Mouse (Mus musculus) gastrocnemius, adult 18-20 months (tissue): ENCODE data around the gene Gm28047. TPM values are rescaled to one million over a fixed set of nuclear protein-coding genes. Genes with fewer than 3 reads are reported as not detected.
"Not testable (repeated sequence)": the region's sequence is repeated elsewhere in the genome, so short reads cannot be mapped to it uniquely, and the experiment has no call there.

Experiments
- DNase-seq: peaks from one replicate; pipeline ENCODE4 v3.0.0; 2021; ENCODE audit warnings: low spot score
- long read RNA-seq, 2 experiments: library from polyadenylated mRNA; stranded (forward); transcript quantifications; one replicate each; pipeline ENCODE4 v2.0.0; 2021
- total RNA-seq, 2 experiments: library from RNA; stranded (reverse); gene quantifications; 2 replicates each; pipeline ENCODE4 v1.2.3; 2021

Gene Gm28047
- total RNA-seq = under 1 TPM in 1 of 2 experiments, not detected in 1; 0.57 TPM
- long read RNA-seq, experiment 1, partial matches to known transcripts = 0 of 2 reads
- long read RNA-seq, experiment 1, other reads (novel, unspliced or antisense) = 2 of 2 reads
- long read RNA-seq, experiment 2, partial matches to known transcripts = 0 of 1 reads
- long read RNA-seq, experiment 2, other reads (novel, unspliced or antisense) = 1 of 1 reads

GRCm38 (mm10) chr15:102624970-102625686 lies at the start of gene Gm28047, which contains the start of gene Atf7:
Gene Gm28047, minus strand, starts transcription at chr15:102625067.
Gene Atf7, minus strand, starts transcription at chr15:102625464.
- DNase-seq = peak; percentile 100

GRCm38 (mm10) chr15:102673548-102673947 lies 48.7 kb upstream of the Gm28047 start:
- peak; percentile 70 for DNase-seq

- peak; percentile 28 for DNase-seq
Measured at GRCm38 (mm10) chr15:102672215-102673071, 47.6 kb upstream of the Gm28047 start, which contains the start of gene Atp5g2. Gene Atp5g2, minus strand, starts transcription at chr15:102672352.

GRCm38 (mm10) chr15:102671721-102672214 lies 46.9 kb upstream of the Gm28047 start:
- peak; percentile 82 for DNase-seq

- DNase-seq = peak; percentile 97
Measured at GRCm38 (mm10) chr15:102670767-102671575, 46.1 kb upstream of the Gm28047 start.

- no peak for DNase-seq
Measured at GRCm38 (mm10) chr15:102670281-102670680, 45.4 kb upstream of the Gm28047 start.

GRCm38 (mm10) chr15:102669571-102669970 lies 44.7 kb upstream of the Gm28047 start:
- DNase-seq = no peak

- DNase-seq = peak; percentile 62
Measured at GRCm38 (mm10) chr15:102665494-102665893, 40.6 kb upstream of the Gm28047 start.

GRCm38 (mm10) chr15:102663825-102664224 lies 39.0 kb upstream of the Gm28047 start:
- no peak for DNase-seq

- not testable (repeated sequence) for DNase-seq
Measured at GRCm38 (mm10) chr15:102662601-102663000, 37.7 kb upstream of the Gm28047 start.

GRCm38 (mm10) chr15:102657926-102658381 lies 33.1 kb upstream of the Gm28047 start:
- no peak for DNase-seq

GRCm38 (mm10) chr15:102656658-102657057 lies 31.8 kb upstream of the Gm28047 start:
- DNase-seq = peak; percentile 39

GRCm38 (mm10) chr15:102651928-102652660 lies 27.2 kb upstream of the Gm28047 start:
- not testable (repeated sequence) for DNase-seq

- no peak for DNase-seq
Measured at GRCm38 (mm10) chr15:102651107-102651506, 26.2 kb upstream of the Gm28047 start.

- no peak for DNase-seq
Measured at GRCm38 (mm10) chr15:102635817-102636216, 10.9 kb upstream of the Gm28047 start.

- no peak for DNase-seq
Measured at GRCm38 (mm10) chr15:102634684-102635083, 9.8 kb upstream of the Gm28047 start.

GRCm38 (mm10) chr15:102625687-102626055 lies 804 bp upstream of the Gm28047 start:
- DNase-seq = no peak

GRCm38 (mm10) chr15:102624291-102624969 lies 437 bp downstream of the Gm28047 start:
- DNase-seq = peak; percentile 19

GRCm38 (mm10) chr15:102623121-102623520 lies 1.7 kb downstream of the Gm28047 start:
- DNase-seq = no peak
